Comparison of ENCODE assay signal across 10 mouse cellular contexts in the genomic region with DNA sequence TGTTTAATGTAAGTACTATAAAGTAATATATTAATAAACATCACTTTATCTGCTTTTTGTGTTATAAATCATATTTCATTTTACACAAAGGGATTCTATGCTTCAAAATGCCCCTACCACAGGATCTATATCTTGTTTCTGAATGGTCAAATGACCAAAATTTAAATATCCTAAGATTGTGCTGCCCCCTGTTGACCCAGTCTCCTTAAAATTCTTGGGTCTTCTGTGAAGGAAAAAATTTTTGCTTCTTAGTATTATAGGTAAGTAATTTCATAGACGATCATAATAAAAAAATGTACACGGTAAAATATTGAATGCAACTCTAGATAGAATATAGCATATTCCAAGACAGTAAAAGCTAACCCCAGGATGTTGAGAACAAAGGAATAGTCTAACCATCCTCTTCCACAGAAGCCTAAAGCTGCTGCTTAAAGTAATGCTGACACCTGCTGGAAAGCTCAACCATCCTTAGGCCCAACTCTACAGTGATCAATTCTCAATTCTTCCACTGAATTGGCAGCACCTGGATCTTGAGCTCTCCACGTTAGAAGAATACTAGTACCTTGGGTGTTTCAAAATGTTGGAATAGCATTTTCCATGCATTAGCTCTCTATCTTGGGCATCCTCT. TPM values are rescaled to one million over a fixed set of nuclear protein-coding genes. Genes with fewer than 3 reads are reported as not detected.
DNase-seq lines count a peak whose midpoint lies in the region; ATAC-seq and TF ChIP-seq lines count a peak whose summit lies in the region.
"Had no signal": no experiment of that assay in that cellular context is flagged by ENCODE, and none has a peak within 500 bp of the region (broad histone marks: within the 10 kb centered on the region; RNA-seq: fewer than 3 reads in every experiment).

No protein-coding gene starts in this region.

- H3K27ac ChIP-seq in heart, adult 2 months: no peak overlapping the region
- H3K27ac ChIP-seq in neural tube, embryonic 15.5 days (replicated peaks): 0 out of 2 replicates have a peak overlapping the region, but pooled peaks have one; percentile 11
- H3K27ac ChIP-seq: embryonic facial prominence, embryonic 12.5 days had no signal

- 61% methylated on average over 3 of the region's 3 CpGs for WGBS in heart, adult 2 months
- 68% methylated on average over 3 of the region's 3 CpGs for WGBS in neural tube, embryonic 15.5 days

- no peak overlapping the region for H3K9ac ChIP-seq in heart, adult 2 months (ENCODE audit: low read depth, low read length)
- no peak overlapping the region for H3K9ac ChIP-seq in neural tube, embryonic 15.5 days (replicated peaks)
- H3K9ac ChIP-seq: embryonic facial prominence, embryonic 12.5 days had no signal

- intact Hi-C loops in heart, adult 2 months (cut with DNase I): loop anchor here (1.0 to 2.0 kb wide), 2 partner anchors 127 to 185 kb away; no protein-coding TSS in a partner anchor
- intact Hi-C loops in heart, postnatal 25 days (cut with DNase I): loop anchor here (1.0 kb wide), 2 partner anchors 128 to 185 kb away; no protein-coding TSS in a partner anchor

- H3K36me3 ChIP-seq in heart, adult 2 months (ENCODE audit: control insufficient read depth, insufficient read depth, low read length): no peaks in the 10 kb centered on the region
- peaks cover 9% of the 10 kb centered on the region; the same call in 1 of the 2 replicates for H3K36me3 ChIP-seq in neural tube, embryonic 15.5 days
- H3K36me3 ChIP-seq: embryonic facial prominence, embryonic 12.5 days had no signal

- H3K27me3 ChIP-seq in heart, adult 2 months (ENCODE audit: control insufficient read depth, insufficient read depth, low read length): no peaks in the 10 kb centered on the region
- no peaks in the 10 kb centered on the region for H3K27me3 ChIP-seq in neural tube, embryonic 15.5 days (replicated peaks)
- H3K27me3 ChIP-seq: embryonic facial prominence, embryonic 12.5 days had no signal

- TF ChIP-seq POLR2A in heart, adult 2 months (IDR thresholded peaks at IDR 0.05; ENCODE audit: insufficient read depth, low read depth, low read length): no peak

- no peak overlapping the region for H3K4me2 ChIP-seq in neural tube, embryonic 15.5 days
- H3K4me2 ChIP-seq: embryonic facial prominence, embryonic 12.5 days had no signal

- ATAC-seq in neural tube, embryonic 15.5 days (ENCODE audit: low FRiP score): 0 out of 2 replicates have a peak, but pooled peaks have one; percentile 53
- no peak for ATAC-seq in megakaryocyte, adult 5-6 weeks (ENCODE audit: poor library complexity, severe bottlenecking)

- no peaks in the 10 kb centered on the region for H3K4me1 ChIP-seq in heart, adult 2 months (ENCODE audit: control insufficient read depth, insufficient read depth, low read length)
- H3K4me1 ChIP-seq in neural tube, embryonic 15.5 days: no peaks in the 10 kb centered on the region
- H3K4me1 ChIP-seq: embryonic facial prominence, embryonic 12.5 days; megakaryocyte, embryonic 14.5 days had no signal

- TF ChIP-seq CTCF in heart, adult 2 months (IDR thresholded peaks at IDR 0.05): peak; percentile 71

- no peaks in the 10 kb centered on the region for H3K79me2 ChIP-seq in heart, adult 2 months (replicated peaks; ENCODE audit: control insufficient read depth, insufficient read depth, low read length)

- no peak overlapping the region for H3K4me3 ChIP-seq in heart, adult 2 months
- H3K4me3 ChIP-seq in neural tube, embryonic 15.5 days (replicated peaks): no peak overlapping the region
- H3K4me3 ChIP-seq: embryonic facial prominence, embryonic 12.5 days; megakaryocyte, embryonic 14.5 days had no signal

- 0 out of 2 replicates have a peak, but pooled peaks cover 4% of the 10 kb centered on the region for H3K9me3 ChIP-seq in neural tube, embryonic 15.5 days (replicated peaks)
- H3K9me3 ChIP-seq: megakaryocyte, embryonic 14.5 days had no signal

- no peak for TF ChIP-seq EP300 in heart, adult 2 months (IDR thresholded peaks at IDR 0.05; ENCODE audit: insufficient read depth, low read depth, low read length)

- DNase-seq in heart, adult 2 months: no peak
- no peak for DNase-seq in heart, postnatal 25 days (ENCODE audit: low spot score)
- DNase-seq in testis, postnatal 10 days (ENCODE audit: low spot score): peak; percentile 68
- DNase-seq in testis, postnatal 14 days (ENCODE audit: low spot score): no peak
- DNase-seq in fibroblast of lung, adult 2 months (ENCODE audit: low read depth): peak; percentile 51
- no peak for DNase-seq in right cerebral cortex, postnatal 10 days (ENCODE audit: low spot score in 2 of 2)

RNA-seq across cellular contexts. Expression of a gene that starts 56.7 kb away (rescaled TPM):
- 1 to 10 TPM; 3.3 to 3.9 TPM for total RNA-seq in heart, adult 2 months (2021)
- polyA plus RNA-seq in heart, adult 2 months (2012; rRNA removed): 4.1 and 7.8 TPM in 2 replicates
- total RNA-seq in heart, postnatal 25 days (2021): 1 to 10 TPM; 3.9 to 5.7 TPM
- 16.6 and 17.3 TPM in 2 replicates for polyA plus RNA-seq in neural tube, embryonic 15.5 days (2015; fragmentation: Nextera tagmentation; extraction: Ambion mirVana)
- total RNA-seq in megakaryocyte, adult 5-6 weeks (2015): not detected in 2 replicates
- not detected in 2 replicates for total RNA-seq in megakaryocyte, adult 5-6 weeks (2017)

Comparison
In these comparisons a context has a peak if more than half of its experiments do, and no peak if none do; other contexts are left out.
1. DNase-seq: peak in testis, postnatal 10 days (single experiment) and fibroblast of lung, adult 2 months (single experiment); none in heart, adult 2 months (0 of 2), heart, postnatal 25 days (single experiment), testis, postnatal 14 days (single experiment) and right cerebral cortex, postnatal 10 days (0 of 2).
2. RNA of a gene that starts 56.7 kb away (total RNA-seq): 3.9 to 5.7 TPM in heart, postnatal 25 days and 3.3 to 3.9 TPM in heart, adult 2 months; not detected in megakaryocyte, adult 5-6 weeks; every median in the first group is over 4 times any median in the second.